Mouse (Mus musculus) naive thymus-derived CD4-positive, alpha-beta T cell, adult 2 months (primary cell): ENCODE results near the gene Tmem132d.
"Not testable (repeated sequence)": the region's sequence is repeated elsewhere in the genome, so short reads cannot be mapped to it uniquely, and the experiment has no call there.

ENCODE experiments used
- DNase-seq: peaks from one replicate; pipeline ENCODE4 v3.0.0-alpha.2; 2011; ENCODE audit warnings: low read depth

Tmem132d gene

GRCm38 (mm10) chr5:127758576-127758975 lies 674.3 kb downstream of the Tmem132d start:
- no peak for DNase-seq

- no peak for DNase-seq
These were observed 676.0 kb downstream of the Tmem132d start for GRCm38 (mm10) chr5:127756671-127757423.

GRCm38 (mm10) chr5:127756011-127756410 lies 676.9 kb downstream of the Tmem132d start:
- no peak for DNase-seq

GRCm38 (mm10) chr5:127755594-127755993 lies 677.3 kb downstream of the Tmem132d start:
- no peak for DNase-seq

- DNase-seq: no peak
These were observed 681.5 kb downstream of the Tmem132d start for GRCm38 (mm10) chr5:127751262-127751975.

- DNase-seq: not testable (repeated sequence)
These were observed 683.3 kb downstream of the Tmem132d start for GRCm38 (mm10) chr5:127749540-127749939.

GRCm38 (mm10) chr5:127741331-127741730 lies 691.5 kb downstream of the Tmem132d start:
- no peak for DNase-seq
